Mouse (Mus musculus) ovary, adult 2 months (tissue): ENCODE results near the gene Tbce. TPM values are rescaled to one million over a fixed set of nuclear protein-coding genes. Genes with fewer than 3 reads are reported as not detected.

ENCODE experiments used
- polyA plus RNA-seq: library from polyadenylated mRNA; depleted of rRNA; stranded (reverse); fragments of >200 nt; gene quantifications from 2 replicates; pipeline ENCODE4 v1.2.3, GENCODE M21; 2012; rRNA removed

The Tbce gene
- polyA plus RNA-seq: 9.1 and 10.1 TPM in 2 replicates

DNA sequence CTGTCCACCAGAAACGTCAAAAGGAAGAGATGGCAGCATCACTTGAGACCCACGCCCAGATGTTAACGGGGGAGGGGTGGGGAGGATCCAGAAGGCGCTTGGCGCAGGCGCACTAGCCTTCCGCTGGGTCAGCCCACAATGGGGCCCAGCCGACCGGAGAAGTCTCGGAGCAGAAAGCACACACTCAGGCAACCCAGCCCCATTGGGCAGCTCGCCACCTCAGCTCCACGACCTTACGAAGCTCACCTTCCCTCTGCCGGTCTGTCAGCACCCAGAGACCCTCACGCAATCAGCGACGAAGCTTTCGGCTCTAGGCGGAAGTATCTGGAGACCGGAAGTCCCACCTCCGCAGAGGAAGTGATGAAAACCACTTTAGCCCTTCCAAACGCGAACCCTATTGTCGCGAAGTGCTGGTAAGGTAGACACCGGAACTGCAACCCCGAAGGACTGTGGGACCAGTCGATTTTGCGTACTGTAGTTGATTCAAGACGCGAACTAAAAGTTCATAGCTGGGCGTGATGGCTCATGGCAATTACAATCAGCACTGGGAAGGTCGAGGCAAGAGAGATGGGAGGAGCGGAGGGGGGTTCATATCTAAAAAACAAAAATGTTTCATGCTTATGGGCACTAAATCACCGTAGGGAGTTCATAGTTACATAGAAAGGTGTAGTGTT, at the start of gene Tbce:
Tbce (minus strand) TSS at position 347 of the 674 bp plus-strand sequence.

DNA sequence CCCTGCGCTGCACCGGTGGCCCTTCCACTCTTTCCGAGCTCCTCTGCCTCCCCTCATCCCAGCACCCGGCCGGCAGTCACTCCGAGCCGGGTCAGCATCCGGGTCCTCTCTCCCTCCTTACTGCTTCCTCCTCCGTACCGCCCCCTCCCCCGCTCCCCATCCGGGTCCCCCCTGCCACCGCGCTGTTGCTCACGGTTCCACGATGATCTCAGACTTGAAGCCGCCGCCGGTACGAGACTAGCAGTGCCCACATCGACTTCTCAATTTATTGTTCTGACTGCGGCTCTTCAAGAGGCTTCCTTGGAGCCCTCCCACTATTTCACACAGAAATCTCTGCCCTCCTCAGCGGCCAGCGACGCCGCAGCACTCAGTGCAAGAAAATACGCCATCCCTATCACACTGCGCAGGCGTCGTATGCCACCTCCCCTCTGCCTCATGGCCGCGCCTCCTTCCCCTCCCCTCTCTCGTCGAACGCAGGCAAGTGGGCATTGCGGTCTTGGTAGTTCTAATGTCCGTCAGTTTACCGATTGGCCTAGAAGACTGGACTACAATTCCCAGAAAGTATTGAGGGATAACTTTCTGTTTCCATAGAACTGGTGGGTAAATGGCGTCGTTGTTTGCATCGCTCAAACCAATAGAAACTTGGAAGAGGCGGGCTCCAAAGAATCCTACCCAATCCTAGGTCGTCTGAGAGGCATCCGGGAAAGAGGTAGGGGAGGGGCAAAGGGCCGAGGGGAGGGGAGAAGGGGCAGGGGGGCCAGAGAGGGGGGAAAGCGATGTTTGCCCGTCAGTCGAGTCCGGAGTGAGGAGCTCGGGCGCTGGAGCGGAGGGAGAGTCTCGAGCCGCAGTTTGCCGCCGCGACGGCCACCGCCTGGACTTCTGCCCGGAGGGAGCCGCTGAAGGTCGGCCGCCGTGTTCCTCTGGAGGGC, 23.8 kb upstream of the Tbce start, which contains the start of the genes Arid4b and Ggps1:
Arid4b (plus strand) TSS at position 220 of the 929 bp plus-strand sequence.
Ggps1 (minus strand) TSS at position 476 of the 929 bp plus-strand sequence.

DNA sequence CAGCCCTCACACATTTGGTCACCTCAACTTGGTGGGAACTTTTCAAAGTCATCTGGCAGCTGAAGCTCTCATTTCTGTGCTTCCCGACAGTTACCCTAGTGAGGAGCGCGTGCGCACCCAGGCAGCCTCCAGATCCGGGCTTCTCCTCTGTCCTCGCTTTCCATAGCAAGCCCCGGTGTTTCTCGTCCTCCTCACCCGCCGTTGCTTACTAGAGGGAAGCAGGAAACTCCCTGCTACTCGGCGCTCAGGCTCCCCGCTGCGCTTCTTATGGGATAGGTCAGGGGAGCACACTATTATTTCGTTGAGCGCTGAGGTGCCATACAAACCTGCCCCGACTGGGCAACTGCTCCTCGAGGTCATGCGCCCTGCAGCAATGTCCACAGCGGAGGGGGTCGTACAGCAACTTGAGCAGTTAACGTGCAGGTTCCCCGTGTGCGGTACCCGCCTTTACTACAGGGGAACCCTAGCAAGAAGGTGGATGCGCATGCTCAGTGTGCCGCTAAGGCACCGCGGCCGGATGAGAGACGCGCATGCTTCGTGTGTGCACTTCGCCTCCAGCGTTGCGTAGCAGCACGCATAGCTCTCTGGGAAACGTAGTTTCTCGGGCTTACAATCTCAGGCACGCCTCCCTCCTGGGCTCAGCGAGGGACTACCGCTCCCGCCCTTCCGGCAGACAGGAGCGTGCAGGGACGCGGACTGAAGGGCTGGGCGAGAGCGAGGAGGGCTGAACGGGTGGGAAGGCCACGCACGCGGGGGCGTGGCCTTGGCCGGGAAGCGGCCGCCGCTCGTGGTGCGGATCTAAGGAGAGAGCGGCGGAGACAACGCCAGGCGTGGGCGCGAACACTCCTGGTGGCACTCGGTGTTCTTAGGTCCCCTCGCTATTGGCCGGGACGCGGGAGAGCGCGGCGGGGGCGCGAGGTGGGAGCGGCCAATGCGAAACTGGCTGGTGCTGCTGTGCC, 85.3 kb downstream of the Tbce start, which contains the start of gene B3galnt2:
B3galnt2 (plus strand) TSS at position 596 of the 959 bp plus-strand sequence.

Other genes starting within 250 kb of the Tbce start
- 116 and 180 TPM in 2 replicates for gene B3galnt2, start 85.2 kb downstream of the Tbce start, polyA plus RNA-seq
- gene Arid4b, start 23.6 kb upstream of the Tbce start, polyA plus RNA-seq: 4.6 and 5.1 TPM in 2 replicates
- 5.4 and 7.2 TPM in 2 replicates for gene Ggps1, start 23.9 kb upstream of the Tbce start, polyA plus RNA-seq